Mouse (Mus musculus) kidney, postnatal 0 days (tissue): Measurements from ENCODE around the gene Thap3. TPM values are rescaled to one million over a fixed set of nuclear protein-coding genes. Genes with fewer than 3 reads are reported as not detected.

ENCODE experiments used
- ATAC-seq: fragments of 200-750 bp; cut with Nextera tagmentation; replicated peaks from 2 replicates; pipeline ENCODE4 v1.8.0; 2017; ENCODE audit warnings: low read depth, moderate number of reproducible peaks, moderate TSS enrichment, moderate library complexity; ENCODE audit not compliant: low FRiP score
- DNase-seq: peaks from one replicate; pipeline ENCODE4 v3.0.0-alpha.2; 2016; ENCODE audit warnings: low spot score
- H3K27ac ChIP-seq: fragments of 300-500 bp; sonication (generic); 2 replicates; pipeline ENCODE4 v1.5.1; 2014; ENCODE audit warnings: mild to moderate bottlenecking
- H3K27me3 ChIP-seq: fragments of 300-500 bp; sonication (generic); 2 replicates; pipeline ENCODE4 v1.6.1; 2014; ENCODE audit warnings: low read length, mixed read lengths; ENCODE audit not compliant: insufficient read depth
- H3K36me3 ChIP-seq: fragments of 300-500 bp; sonication (generic); 2 replicates; pipeline ENCODE4 v1.6.1; 2014; ENCODE audit warnings: low read length, mixed read lengths; ENCODE audit not compliant: insufficient read depth
- H3K4me1 ChIP-seq: fragments of 300-500 bp; sonication (generic); replicated peaks from 2 replicates; pipeline ENCODE4 v1.6.1; 2014; ENCODE audit warnings: antibody characterized with exemption, low read length, mixed read lengths; ENCODE audit not compliant: insufficient read depth
- H3K4me2 ChIP-seq: fragments of 300-500 bp; sonication (generic); 2 replicates; pipeline ENCODE4 v1.6.1; 2014; ENCODE audit warnings: mild to moderate bottlenecking, low read length, moderate library complexity, mixed read lengths
- H3K4me3 ChIP-seq: fragments of 300-500 bp; sonication (generic); replicated peaks from 2 replicates; pipeline ENCODE4 v1.5.1; 2014; ENCODE audit warnings: low read depth, low read length
- H3K9ac ChIP-seq: fragments of 300-500 bp; sonication (generic); 2 replicates; pipeline ENCODE4 v1.6.1; 2014; ENCODE audit warnings: low read depth, low read length
- H3K9me3 ChIP-seq: fragments of 300-500 bp; sonication (generic); replicated peaks from 2 replicates; pipeline ENCODE4 v1.6.1; 2016; ENCODE audit warnings: low read length, inconsistent platforms, mixed read lengths
- CTCF ChIP-seq: IDR thresholded peaks from 2 replicates; pipeline ENCODE4 v1.5.1; 2016; ENCODE audit warnings: antibody characterized with exemption, low read depth, mild to moderate bottlenecking, moderate library complexity
- WGBS: fragments of 180-500 bp; shearing (Covaris S2); extraction: QIAGEN DNeasy Blood & Tissue Kit; methylation state at CpG from one replicate; pipeline ENCODE4 v1.1.7; 2014; 5-methylcytosine and 5-hydroxymethylcytosine counted together
- polyA plus RNA-seq: library from polyadenylated mRNA; unstranded; fragments of >200 nt; fragmentation: Nextera tagmentation; extraction: Ambion mirVana; gene quantifications from 2 replicates; pipeline ENCODE4 v1.2.1, GENCODE M21; 2015

Thap3 gene
- polyA plus RNA-seq, 1 experiment from 2014 or later: 35.1 TPM

DNA sequence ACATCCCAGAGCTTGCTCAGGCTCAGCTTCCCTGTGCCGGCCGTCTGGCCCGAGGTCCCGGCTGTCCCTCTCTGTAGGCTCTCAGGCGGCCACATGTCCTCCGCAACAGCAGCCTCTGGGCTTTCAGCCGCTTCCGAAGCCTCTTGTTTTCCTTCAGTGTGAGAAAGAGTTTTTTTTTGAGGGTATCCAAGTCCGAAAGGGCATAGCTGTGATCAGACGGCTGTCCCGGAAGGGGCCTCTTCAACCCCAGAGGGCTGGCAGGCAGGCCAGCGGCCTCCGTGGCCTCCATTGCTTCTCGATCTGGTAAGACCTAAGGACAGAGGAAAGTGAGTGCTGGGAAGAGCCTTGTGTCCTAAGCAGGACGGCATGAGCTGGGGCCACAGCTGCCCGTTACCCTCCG, 5.8 kb downstream of the Thap3 start:
- Histone ChIP-seq H3K9ac (no peak overlapping the region), H3K36me3 (0 out of 2 replicates have a peak, but pooled peaks cover 14% of the 10 kb centered on the region), H3K4me1 (peaks cover 13% of the 10 kb centered on the region; the same call in 1 of the 2 replicates), H3K4me2 (0 out of 2 replicates have a peak overlapping the region, but pooled peaks have one; percentile 23), H3K27ac (0 out of 2 replicates have a peak overlapping the region, but pooled peaks have one; percentile 15), H3K4me3 (no peak overlapping the region), H3K27me3 (no peaks in the 10 kb centered on the region), H3K9me3 (no peaks in the 10 kb centered on the region)
- no peak for ATAC-seq
- 51% methylated on average over 17 of the region's 17 CpGs for WGBS
- TF ChIP-seq CTCF: no peak
- no peak for DNase-seq

GRCm38 (mm10) chr4:151981363-151981762, 7.4 kb downstream of the Thap3 start:
- peak; percentile 98 for TF ChIP-seq CTCF
- Histone ChIP-seq H3K9ac (no peak overlapping the region), H3K27me3 (no peaks in the 10 kb centered on the region), H3K4me1 (peaks cover 5% of the 10 kb centered on the region; the same call in 1 of the 2 replicates), H3K4me3 (no peak overlapping the region), H3K4me2 (no peak overlapping the region), H3K27ac (no peak overlapping the region), H3K9me3 (no peaks in the 10 kb centered on the region), H3K36me3 (peaks cover 23% of the 10 kb centered on the region)
- WGBS: 13% methylated on average over 5 of the region's 5 CpGs
- ATAC-seq: peak; percentile 40
- DNase-seq: peak; percentile 86

DNA sequence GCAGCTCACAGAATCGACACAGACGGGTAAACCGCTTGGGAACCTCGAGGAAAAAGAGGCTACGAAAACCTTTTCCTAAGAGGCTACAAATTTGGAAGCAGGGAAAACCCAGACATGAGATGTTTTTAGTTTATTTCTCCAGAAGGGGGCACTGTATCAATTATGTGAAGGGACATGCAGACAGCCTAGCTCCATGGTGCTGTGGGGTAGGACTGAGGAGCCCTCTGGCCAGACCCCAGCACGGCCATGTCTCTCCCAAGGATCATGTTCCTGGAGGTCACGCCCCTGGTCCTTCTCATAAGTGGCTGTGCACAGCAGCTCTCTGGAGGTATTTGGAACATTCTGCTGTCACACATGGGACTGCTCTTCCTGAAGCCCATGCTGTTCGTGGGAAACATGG, 8.1 kb downstream of the Thap3 start:
- H3K36me3 ChIP-seq: peaks cover 23% of the 10 kb centered on the region
- WGBS: 69% methylated on average over 8 of the region's 8 CpGs
- TF ChIP-seq CTCF: peak; percentile 46
- no peak overlapping the region for H3K9ac ChIP-seq
- DNase-seq (no peak), ATAC-seq (no peak)
- no peaks in the 10 kb centered on the region for H3K9me3 ChIP-seq
- H3K27ac ChIP-seq: no peak overlapping the region
- no peak overlapping the region for H3K4me3 ChIP-seq
- H3K27me3 ChIP-seq: no peaks in the 10 kb centered on the region
- peaks cover 4% of the 10 kb centered on the region; the same call in 1 of the 2 replicates for H3K4me1 ChIP-seq
- no peak overlapping the region for H3K4me2 ChIP-seq

- WGBS: 23% methylated on average over 10 of the region's 10 CpGs
- peaks cover 35% of the 10 kb centered on the region for H3K36me3 ChIP-seq
- H3K27ac ChIP-seq: no peak overlapping the region
- peaks cover 4% of the 10 kb centered on the region; the same call in 1 of the 2 replicates for H3K4me1 ChIP-seq
- no peak overlapping the region for H3K4me2 ChIP-seq
- H3K27me3 ChIP-seq: no peaks in the 10 kb centered on the region
- DNase-seq: peak; percentile 87
- no peak for ATAC-seq
- H3K4me3 ChIP-seq: no peak overlapping the region
- H3K9ac ChIP-seq: no peak overlapping the region
- H3K9me3 ChIP-seq: no peaks in the 10 kb centered on the region
- TF ChIP-seq CTCF: peak; percentile 89
Measured at GRCm38 (mm10) chr4:151977748-151978147, 11.0 kb downstream of the Thap3 start.

DNA sequence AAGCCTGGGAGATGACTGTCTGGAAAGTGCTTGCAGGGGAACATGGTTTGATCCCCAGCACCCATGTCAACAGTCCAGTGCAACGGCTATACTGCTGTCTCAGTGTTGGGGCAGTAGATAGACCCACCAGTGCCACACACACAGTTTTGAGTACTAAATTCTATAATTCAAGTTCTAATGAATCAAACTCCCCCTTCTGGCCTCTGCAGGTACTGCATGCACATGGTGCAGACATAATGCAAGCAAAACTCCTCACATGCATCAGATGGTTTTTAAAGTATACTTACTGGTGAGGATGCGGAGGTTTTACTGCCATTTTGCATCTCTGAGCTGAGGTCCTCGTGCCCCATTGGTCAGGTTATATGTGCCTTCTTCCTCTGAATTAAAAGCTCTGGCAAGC, 13.4 kb downstream of the Thap3 start:
- no peaks in the 10 kb centered on the region for H3K9me3 ChIP-seq
- ATAC-seq (no peak), DNase-seq (no peak)
- H3K4me2 ChIP-seq: no peak overlapping the region
- H3K36me3 ChIP-seq: peaks cover 38% of the 10 kb centered on the region
- H3K9ac ChIP-seq: no peak overlapping the region
- TF ChIP-seq CTCF: peak; percentile 71
- peaks cover 4% of the 10 kb centered on the region; the same call in 1 of the 2 replicates for H3K4me1 ChIP-seq
- 96% methylated on average over 3 of the region's 3 CpGs for WGBS
- H3K27ac ChIP-seq: no peak overlapping the region
- H3K27me3 ChIP-seq: no peaks in the 10 kb centered on the region
- no peak overlapping the region for H3K4me3 ChIP-seq

- H3K27ac ChIP-seq: no peak overlapping the region
- no peak overlapping the region for H3K9ac ChIP-seq
- DNase-seq (peak; percentile 69), ATAC-seq (no peak)
- H3K4me2 ChIP-seq: no peak overlapping the region
- no peaks in the 10 kb centered on the region for H3K9me3 ChIP-seq
- H3K4me3 ChIP-seq: no peak overlapping the region
- peaks cover 27% of the 10 kb centered on the region for H3K36me3 ChIP-seq
- no peaks in the 10 kb centered on the region for H3K27me3 ChIP-seq
- 65% methylated on average over 10 of the region's 10 CpGs for WGBS
- H3K4me1 ChIP-seq: no peaks in the 10 kb centered on the region
- TF ChIP-seq CTCF: peak; percentile 71
Measured at GRCm38 (mm10) chr4:151972221-151972967, 16.4 kb downstream of the Thap3 start.
